Mouse (Mus musculus) mouse trophoblast stem cell (cell line): Measurements from ENCODE around the gene Adamtsl4.

ENCODE experiments used
- in situ Hi-C, 2 experiments: fragments of 300-500 bp; cut with MseI, MboI; formaldehyde crosslinking; loops; 2 replicates in 1 of 2; 3 replicates in 1 of 2; pipeline ENCODE4 v1.15.1; 2025

Adamtsl4 gene

DNA sequence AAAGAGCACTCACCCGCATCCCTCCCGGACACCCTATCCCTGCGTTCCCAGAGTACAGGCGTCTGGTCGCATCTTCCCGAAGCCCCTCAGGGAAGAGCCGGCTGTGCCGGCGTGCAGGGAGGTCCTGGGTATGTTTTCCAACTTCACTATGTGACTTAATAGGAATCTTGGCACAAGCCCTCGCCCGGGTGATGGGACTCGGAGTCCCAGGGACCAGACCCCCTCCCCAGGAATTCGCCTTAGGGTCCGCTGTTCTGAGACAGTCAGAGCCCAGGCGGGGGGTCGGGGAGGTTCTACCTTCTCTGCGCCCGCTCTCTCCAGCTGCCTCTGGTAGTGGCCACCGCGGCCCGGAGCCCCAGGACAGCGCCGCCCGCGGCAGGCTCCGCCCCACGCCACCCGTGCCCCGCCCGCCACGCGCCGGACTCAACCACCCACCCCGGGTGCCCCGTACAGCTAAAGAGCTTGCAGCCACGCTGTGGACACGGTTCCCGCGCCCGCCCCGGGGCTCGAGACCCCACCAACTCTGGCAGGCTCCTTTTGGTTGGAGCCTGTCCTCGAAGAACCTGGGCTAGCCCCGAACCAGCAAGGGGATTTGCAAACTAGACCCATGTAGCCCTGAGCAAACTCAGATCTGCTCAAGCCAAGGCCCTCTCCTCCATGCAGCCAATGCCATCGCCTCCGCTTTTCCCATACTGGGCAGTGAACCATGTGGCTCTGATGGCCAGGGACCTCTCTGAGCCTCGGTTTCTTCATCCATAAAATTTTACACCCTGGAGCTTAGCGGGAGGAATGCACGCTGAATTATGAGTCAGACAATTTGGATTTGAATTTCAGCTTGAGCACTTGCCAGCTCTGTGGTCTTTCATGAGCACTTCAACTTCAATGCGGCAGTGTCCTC, at the start of gene Adamtsl4:
Gene Adamtsl4 (minus strand): TSS at position 394 of the 898 bp plus-strand sequence.
- in situ Hi-C loops = no loop called here

DNA sequence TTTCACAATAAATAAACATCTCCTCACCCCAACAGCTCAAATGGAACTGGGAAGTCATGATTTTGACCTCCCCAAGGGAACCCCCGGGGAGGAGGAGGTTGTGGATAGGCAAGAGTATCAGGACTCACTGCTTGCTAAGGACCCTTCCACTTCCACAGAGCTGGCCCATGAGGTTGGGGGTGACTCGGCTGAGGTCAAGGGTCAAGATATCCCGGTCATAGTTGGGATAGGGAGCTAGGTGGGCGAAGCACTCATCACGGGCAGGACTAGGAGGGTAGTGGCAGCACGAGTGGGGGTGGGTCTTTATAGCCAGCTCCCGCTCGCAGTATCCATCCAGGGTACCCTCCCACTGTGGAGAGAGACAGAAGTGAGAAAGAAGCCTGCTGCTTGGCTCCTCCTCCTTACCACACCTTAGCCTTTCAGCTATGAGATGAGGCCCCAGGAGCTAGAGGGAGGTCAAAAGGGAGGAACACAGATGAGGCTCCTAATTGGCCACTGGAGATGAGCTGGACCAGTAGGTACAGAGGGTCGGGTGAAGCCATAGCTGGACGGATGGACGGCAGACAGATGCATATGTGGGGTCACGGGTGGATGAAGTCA, 47.5 kb upstream of the Adamtsl4 start:
- in situ Hi-C loops = no loop called here

DNA sequence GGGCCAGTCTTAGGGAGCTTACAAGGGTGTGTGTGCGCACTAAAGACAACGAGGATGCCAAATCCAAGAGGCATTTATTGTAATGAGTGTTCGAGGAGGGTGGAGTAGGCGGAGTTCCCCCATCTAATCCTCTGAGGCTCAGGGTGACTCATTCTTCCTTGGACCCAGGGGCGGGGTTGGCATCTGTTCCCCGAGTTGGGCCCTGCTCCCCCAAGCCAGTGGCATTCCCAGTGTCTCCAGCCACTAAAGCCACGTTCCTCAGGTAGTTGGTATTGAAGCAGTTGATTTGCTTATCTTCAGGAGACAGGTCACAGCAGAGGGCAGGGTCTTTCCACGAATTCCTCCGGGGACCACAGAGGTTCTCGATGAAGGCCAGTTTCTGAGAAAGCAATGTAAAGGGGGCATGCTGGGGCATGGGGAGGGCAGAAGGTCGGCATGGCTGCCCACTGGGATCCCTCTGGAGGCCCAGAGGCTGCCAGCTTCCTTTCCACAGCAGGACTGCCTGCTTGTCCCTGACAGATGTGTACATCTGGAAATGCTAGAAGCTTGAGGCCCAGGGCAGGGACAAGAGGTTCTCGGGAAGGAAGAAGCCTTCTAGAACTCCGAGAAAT, 46.5 kb upstream of the Adamtsl4 start:
- in situ Hi-C loops = no loop called here

DNA sequence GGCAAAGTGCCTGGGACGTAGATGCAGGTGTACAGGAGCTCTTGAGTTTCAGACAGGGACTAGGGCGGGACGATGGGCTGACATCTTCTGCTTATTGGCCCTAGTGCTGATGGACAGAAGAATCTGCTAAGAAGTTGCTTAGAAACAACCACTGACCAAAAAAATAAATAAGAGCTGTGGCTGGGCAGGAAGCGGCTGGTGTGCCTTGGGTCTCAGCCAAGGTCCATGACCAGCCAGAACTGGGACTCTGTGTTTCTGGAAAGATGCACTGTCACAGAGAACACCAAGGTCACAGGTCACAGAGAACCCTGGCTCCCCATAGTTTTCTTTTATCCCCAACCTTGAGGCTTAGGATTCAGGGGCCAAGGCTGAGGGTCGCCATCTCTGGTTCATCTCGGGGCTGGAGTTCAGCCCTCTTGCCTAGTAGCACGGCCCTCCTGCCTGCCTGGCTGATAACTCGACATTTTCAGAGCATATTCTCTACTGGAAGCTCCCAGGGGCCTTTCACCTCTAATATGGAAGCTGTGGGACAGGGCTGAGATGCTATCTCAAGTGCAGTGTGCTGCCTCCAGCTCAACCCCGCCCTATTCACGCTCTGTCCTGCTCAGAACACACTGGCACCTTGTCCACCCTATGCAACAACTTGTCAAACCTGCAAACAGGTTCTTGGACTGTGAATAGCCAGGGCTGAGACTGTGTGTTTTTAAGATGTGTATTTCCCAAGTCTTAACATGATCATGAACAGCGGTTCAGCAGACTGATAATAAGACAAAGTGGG, 45.2 kb upstream of the Adamtsl4 start:
- in situ Hi-C loops = no loop called here

DNA sequence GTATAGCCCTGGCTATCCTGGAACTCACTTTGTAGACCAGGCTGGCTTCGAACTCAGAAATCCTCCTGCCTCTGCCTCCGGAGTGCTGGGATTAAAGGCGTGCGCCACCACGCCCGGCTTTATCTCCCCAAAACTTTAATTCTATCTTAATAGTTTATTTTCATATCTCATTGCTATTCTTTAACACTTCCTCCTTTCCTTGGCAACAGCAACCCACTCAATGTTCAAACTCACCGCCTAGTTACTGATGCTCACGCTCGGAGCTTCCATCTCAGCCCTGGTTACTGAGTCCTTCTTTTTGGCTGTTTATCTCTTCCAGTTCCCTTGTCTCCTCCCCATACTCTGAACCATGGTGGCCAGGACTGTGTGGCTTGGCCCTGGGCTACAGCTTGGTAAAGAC, 44.6 kb upstream of the Adamtsl4 start:
- in situ Hi-C loops = no loop called here

DNA sequence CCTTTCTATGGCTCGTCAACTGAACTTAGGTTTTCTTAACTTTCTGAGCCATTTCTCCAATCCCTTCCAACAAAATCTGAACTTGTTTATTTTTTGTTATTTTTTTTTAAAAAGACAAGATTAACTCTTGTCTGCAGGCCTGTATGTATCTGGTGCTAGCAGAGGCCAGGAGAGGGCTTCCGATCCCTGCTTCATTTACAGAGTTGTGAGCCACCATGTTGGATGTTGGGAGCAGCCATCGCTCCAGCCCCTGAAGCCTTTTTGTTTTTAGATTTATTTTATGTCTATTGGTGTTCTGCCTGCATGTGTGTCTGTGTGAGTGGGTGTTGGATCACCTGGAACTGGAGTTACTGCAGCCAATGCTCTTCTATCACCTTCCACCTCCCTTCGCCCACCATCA, 44.1 kb upstream of the Adamtsl4 start:
- in situ Hi-C loops = no loop called here

DNA sequence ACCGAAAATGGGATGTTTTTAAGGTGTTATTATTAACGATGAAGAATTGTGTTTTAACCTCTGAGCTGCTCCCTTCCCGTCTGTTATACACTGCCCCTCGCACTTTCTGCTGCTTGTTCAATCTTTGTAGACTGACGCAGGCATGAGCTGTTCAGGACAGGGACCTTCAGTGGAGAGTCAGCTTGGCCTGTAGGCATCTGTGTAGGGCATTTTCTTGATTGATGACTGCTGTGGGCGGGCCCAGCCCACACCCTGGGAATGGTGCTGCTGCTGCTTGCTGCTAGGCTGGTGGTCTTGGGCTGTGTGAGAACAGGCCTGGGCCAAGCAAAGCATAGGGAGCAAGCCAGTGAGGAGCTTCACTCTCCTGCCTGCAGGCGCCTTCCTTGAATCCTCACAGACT, 42.7 kb upstream of the Adamtsl4 start:
- in situ Hi-C loops = no loop called here

DNA sequence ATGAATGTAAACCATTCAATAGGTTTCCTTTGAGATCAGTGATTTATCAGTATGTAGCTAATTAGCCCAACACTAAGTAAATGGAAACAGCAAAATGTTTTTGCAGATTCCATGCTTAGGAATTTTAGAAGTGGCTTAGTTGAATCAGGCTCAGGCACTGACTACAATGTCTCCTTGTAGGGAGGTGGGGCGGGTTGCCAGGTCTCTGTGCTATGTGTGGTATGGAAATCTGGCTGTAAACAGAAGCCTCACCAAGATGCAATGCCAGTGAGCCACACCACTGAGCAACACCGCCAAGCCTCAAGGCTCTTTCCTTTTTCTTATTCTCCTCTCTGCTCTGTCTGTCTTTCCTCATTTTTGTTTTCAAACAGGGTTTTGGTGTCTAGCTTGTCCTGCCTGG, 41.2 kb upstream of the Adamtsl4 start:
- in situ Hi-C loops = no loop called here

DNA sequence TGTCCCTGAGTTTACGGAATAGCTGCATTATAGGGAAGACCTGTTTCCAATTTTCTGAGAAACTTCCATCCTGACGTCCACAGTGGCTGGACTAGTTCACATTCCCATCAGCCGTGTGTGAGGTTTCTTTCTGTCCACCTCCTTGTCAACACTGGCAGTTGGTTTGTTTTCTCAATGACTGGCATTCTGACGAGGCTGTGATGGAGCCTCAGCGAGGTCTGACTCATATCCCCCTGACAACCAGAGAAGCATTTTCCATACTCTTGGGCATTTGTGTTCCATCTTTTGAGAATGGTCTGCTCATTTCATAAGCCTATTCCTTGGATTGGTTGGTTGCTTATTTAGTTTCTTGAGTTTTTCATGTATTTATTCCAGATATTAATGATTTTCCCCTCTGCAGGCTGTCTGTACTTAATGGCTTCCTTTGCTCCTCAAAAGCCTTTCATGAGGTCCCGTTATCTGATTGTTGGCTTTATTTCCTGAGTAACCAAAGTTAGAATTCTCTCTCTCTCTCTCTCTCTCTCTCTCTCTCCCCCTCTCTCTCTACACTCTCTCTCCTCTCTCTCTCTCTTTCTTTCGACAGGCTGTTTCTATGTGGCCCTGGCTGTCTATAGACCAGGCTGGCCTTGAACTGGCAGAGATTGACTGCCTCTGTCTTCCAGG, 39.1 kb upstream of the Adamtsl4 start:
- in situ Hi-C loops = no loop called here

DNA sequence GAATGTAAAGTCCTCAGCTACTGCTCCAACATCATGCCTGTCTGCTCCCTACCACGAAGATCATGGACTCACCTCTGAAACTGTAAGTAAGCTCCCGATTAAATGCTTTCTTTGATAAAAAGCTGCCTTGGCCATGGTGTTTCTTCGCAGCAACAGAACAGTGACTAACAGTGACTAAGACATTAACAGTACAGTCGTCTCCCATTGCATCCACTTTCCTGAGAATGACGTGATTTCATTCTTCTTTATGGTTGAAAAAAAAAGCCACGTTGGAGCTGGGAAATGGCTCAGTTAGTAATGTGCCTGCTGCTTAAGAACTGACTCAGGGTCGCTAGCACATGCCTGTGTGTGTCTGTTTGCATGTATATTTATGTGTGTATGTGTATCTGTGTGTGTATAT, 38.1 kb upstream of the Adamtsl4 start:
- in situ Hi-C loops = no loop called here

DNA sequence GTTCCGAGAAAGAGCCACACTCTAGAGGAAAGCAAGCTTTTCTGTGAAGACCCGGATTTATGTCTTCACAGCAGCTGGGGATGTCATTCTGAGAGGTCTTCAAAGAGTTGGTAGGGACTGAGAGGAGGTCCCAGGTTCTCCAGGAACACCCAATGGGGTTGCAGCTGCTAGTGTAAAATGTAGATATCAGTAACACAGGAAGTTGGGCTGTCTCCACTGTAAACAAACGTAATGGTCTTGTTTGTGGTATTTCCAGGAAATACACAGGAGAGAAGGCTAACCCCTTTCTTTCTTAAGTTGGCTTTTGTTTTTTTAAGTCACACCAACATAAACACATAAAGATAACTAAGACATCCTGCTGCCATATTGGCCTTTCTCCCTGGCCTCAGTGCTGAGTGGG, 34.7 kb upstream of the Adamtsl4 start:
- in situ Hi-C loops = no loop called here

DNA sequence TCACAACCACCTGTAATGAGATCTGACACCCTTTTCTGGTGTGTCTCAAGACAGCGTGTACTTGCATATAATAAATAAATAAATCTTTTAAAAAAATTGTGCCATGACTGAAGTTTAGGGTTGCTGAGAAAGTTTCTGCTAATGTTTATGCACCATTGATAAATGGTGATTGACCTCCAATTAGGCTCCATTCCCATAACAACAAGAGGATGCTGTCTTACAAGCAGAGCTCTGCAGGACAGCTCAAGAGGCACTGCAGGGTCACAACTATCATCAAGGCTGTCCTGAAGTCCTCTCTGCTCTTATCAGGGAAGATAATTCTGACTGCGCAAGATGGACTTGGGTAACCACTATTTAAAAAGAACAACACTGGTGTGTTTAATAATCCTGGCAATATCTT, 30.4 kb upstream of the Adamtsl4 start:
- in situ Hi-C loops = no loop called here

DNA sequence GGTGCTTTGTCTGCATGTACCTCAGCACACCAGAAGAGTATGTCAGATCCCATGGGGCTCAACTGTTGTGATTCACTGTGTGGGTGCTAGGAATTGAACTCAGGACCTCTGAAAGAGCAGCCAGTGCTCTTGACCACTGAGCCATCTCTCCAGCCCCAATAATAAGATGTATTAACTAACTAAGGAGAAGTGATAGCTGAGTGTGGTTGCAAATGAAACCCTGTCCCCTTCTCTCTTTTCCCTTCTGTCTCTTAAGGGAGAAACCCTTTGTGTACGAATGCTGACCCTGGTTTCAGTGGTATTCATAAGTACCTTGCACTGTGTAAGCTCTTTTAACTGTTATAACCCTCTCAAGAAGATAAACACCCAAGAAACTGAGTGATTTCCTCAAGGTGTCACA, 28.4 kb upstream of the Adamtsl4 start:
- in situ Hi-C loops = no loop called here

DNA sequence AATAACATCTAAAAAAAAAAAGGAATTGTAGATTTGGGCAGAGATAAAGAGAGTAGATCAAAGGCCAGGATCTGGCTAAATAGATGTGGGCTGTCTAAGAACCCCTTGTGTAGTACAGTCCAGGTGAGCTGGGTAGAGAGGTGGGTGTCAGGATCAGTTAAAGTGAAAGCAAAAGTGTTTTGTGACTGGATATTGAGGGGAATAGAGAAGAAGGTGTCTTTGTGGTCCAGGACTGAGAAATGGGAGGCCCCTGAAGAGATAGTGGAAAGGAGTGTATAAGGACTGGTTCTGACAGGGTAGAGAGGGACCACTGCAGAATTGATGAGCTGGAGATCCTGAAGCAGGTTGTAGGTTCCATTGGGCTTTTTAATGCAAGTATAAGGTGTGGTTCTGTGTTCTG, 22.2 kb upstream of the Adamtsl4 start:
- in situ Hi-C loops = no loop called here

DNA sequence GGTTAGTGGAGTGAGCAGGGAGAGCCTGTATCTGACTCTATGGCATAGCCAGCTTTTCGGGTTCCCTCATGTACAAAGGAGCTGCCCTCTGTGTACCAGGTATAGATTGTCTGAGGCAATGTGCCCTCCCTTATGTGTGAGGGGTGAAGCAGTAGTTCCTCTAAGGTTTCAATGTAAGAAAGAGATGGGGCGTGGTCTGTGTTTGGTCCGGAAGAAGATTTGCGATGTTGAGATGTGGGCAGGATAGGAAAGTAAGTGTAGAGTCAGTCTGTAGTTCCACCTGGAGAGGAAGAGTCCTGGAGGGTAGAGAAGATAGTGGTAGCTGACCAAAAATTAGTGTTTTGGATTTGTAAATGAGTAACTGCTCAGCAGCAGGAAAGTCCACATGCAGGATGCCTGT, 21.3 kb upstream of the Adamtsl4 start:
- in situ Hi-C loops = no loop called here

DNA sequence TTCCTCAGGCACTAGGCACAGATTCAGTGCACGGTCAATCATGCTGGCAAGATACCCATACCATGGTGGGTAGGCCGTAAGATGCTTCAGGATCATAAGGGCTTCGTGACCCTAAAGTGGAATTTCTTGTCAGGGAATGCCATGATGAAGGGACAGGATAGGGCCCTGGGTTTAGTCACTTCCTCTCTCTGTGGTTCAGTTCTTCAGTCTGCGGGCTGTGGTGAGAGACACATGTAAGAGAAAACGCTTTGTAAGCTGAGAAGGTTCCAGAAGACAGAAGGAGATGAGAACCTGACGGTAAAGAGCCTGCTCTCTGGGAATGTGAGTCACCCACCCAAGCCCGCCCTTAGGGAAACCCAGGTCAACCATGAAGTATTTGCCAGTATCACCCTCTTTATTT, 19.8 kb upstream of the Adamtsl4 start:
- in situ Hi-C loops = no loop called here

DNA sequence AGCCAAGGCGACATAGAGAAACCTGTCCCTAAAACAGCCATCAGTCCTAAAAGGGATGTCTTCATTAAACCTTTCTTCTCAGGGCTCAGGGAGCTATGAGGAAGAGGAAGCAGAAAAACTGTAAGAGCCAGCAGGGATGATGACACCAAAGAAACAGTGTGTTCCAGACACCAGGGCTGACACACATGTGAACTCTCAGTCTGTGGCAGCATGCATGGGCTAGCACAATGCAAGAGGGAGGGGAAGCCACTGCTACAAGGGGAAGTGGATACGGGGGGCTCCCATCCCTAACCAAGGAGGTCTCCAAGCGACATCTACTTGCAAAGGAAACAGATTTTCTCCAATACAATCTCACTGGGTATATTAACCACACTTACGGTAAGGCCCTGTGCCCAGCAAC, 18.6 kb upstream of the Adamtsl4 start:
- in situ Hi-C loops = no loop called here

DNA sequence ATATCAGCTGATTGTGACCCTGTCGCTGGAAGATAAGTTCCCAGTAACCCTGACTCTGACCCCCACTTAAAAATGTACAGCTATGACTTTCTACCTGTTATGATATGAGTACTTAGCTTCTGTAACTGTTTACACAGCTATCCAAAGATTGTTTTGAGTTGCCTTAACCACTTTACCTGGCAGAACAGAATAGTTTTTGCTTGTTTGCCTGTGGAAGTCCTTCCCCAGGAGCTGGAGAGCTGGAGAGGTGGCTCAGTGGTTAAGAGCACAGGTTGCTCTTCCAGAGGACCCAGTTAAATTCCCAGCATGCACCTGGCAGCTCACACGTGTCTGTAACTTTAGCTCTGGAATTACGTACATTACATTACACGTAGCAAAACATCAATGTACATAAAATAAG, 16.9 kb upstream of the Adamtsl4 start:
- in situ Hi-C loops = no loop called here

DNA sequence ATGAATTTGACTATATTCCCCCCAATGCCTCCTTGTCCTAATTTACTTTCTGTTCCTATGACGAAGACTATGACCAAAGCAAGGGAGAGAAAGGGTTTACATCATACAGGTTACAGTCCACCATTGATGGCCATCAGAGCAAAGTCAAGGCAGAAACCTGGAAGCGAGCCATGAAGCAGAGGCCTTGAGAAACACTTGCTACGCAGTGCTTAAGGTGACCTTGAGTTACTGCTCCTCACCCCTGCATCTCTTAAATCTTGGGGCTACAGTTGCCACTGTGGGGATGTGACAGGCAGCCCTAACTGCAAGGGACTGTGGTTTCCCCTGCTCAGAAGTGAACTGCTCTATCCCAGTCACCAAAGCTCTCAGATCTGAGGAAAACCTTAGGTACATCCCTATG, 15.6 kb upstream of the Adamtsl4 start:
- in situ Hi-C loops = no loop called here

DNA sequence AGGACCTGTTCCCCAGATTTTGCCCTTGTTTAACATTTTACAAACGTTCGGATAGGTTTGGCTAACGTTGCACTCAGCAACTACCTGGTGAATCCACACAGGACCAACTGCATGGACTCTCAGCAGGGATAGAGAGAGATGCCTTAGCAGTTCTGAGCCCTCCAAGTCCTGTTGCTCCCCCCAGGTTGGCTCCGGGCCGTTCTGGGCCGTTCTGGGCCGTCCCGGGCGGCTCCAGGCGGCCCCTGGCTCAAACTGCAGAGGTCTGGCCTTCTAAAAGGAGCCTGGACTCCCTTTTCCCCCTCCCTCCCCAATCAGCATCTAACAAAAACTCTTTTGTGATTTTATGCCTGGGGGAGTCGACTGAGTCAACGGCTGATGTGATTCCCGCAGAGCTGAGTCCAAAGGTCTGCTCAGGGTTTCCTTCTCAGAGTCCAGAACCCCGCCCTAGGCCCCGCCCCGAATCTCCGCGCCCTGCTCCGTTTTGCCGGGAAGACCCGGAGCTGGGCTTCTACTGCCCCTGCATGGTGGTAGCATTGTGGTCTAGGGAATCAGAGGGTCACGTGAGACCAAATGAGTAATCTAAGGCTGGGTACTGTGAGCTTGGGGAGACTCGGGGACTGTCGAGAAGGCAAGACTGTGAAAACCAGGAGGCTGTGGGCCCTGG, 14.3 kb upstream of the Adamtsl4 start:
- in situ Hi-C loops = no loop called here

DNA sequence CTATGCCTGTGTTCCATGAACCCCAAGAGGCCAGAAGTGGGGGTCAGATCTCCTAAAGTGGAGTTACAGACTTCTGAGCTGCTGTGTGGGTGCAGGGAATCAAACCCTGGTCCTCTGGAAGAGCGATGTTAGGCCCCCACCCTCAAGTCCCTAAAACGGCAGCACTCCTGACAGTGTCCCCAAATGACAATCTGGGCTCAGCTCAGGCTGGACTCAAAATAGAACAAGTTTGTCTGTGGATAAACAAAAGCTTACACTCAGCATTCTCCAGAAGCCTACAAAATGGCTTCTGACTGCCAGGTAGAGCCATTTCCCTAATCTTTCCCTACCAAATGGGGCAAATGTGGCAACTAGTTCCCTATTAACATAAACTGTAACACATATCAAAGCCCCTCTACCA, 13.4 kb upstream of the Adamtsl4 start:
- in situ Hi-C loops = no loop called here
